Mouse (Mus musculus) CH12.LX (cell line): Measurements from ENCODE around the gene Gm2a. TPM values are rescaled to one million over a fixed set of nuclear protein-coding genes. Genes with fewer than 3 reads are reported as not detected.
A peak's percentile ranks its signal among the peaks of the same experiment; 100 is the strongest.

Experiments
- DNase-seq: peaks from one replicate; pipeline ENCODE4 v3.0.0-alpha.2; 2013; ENCODE audit errors: extremely low read depth
- H3K27ac ChIP-seq: 2 replicates; pipeline ENCODE4 v1.5.1; 2012; ENCODE audit warnings: low read depth, mild to moderate bottlenecking, control low read depth, moderate library complexity; ENCODE audit not compliant: insufficient read depth
- H3K27me3 ChIP-seq: replicated peaks from 2 replicates; pipeline ENCODE3; 2012; ENCODE audit warnings: inconsistent platforms
- H3K36me3 ChIP-seq, 2 experiments: replicated peaks in 1 of 2; 2 replicates each; pipeline versions ENCODE3 to v1.6.1; 2012; ENCODE audit warnings: inconsistent platforms in 1 of 2, low read length in 1 of 2, mild to moderate bottlenecking in 1 of 2, mixed read lengths in 1 of 2, moderate library complexity in 1 of 2; ENCODE audit not compliant: control insufficient read depth in 1 of 2, insufficient read depth in 1 of 2
- H3K4me1 ChIP-seq, 2 experiments: 2 replicates each; pipeline ENCODE4 v1.6.1; 2012; ENCODE audit warnings: inconsistent platforms in 1 of 2, moderate library complexity in 1 of 2; ENCODE audit not compliant: insufficient read depth in 2 of 2, control insufficient read depth in 1 of 2
- H3K4me2 ChIP-seq: 2 replicates; pipeline ENCODE4 v1.6.1; 2012; ENCODE audit warnings: low read depth, mild to moderate bottlenecking, control low read depth; ENCODE audit not compliant: poor library complexity, insufficient read depth, severe bottlenecking
- H3K4me3 ChIP-seq, 3 experiments: fragments of 150-350 bp in 1 of 3; sonication (generic) in 1 of 3; replicated peaks in 1 of 3; 2 replicates each; pipeline versions ENCODE3 to v1.5.1; 2011 to 2012; ENCODE audit warnings: low read depth in 2 of 3, low read length in 2 of 3, mild to moderate bottlenecking in 2 of 3, moderate library complexity in 2 of 3, control low read depth in 1 of 3, improper control_type of control experiment in 1 of 3, inconsistent platforms in 1 of 3, mixed read lengths in 1 of 3; ENCODE audit not compliant: poor library complexity in 1 of 3
- H3K79me2 ChIP-seq: replicated peaks from 2 replicates; pipeline ENCODE4 v1.6.1; 2012; ENCODE audit warnings: mild to moderate bottlenecking, moderate library complexity; ENCODE audit not compliant: control insufficient read depth, poor library complexity, insufficient read depth, severe bottlenecking; ENCODE audit errors: extremely low read depth
- H3K9ac ChIP-seq: 2 replicates; pipeline ENCODE4 v1.6.1; 2012; ENCODE audit warnings: low read depth, mild to moderate bottlenecking, control low read depth, moderate library complexity; ENCODE audit not compliant: insufficient read depth
- H3K9me3 ChIP-seq: replicated peaks from 2 replicates; pipeline ENCODE3; 2012; ENCODE audit warnings: low read length, inconsistent platforms, mixed read lengths
- CHD2 ChIP-seq: IDR thresholded peaks from 2 replicates; pipeline ENCODE4 v1.6.1; 2011; ENCODE audit warnings: low read length, improper control_type of control experiment
- CTCF ChIP-seq, 2 experiments: IDR thresholded peaks in 1 of 2; conservative IDR thresholded peaks in 1 of 2; 2 replicates each; pipeline ENCODE4 v1.5.1; 2011 to 2012; ENCODE audit warnings: low read depth in 2 of 2, low read length in 2 of 2, improper control_type of control experiment in 1 of 2, inconsistent platforms in 1 of 2, mild to moderate bottlenecking in 1 of 2, moderate library complexity in 1 of 2
- ELF1 ChIP-seq: IDR thresholded peaks from 2 replicates; pipeline ENCODE4 v1.6.1; 2014; ENCODE audit warnings: low read depth, mild to moderate bottlenecking, inconsistent platforms, low read length, improper control_type of control experiment
- HCFC1 ChIP-seq: IDR thresholded peaks from 2 replicates; pipeline ENCODE4 v1.6.1; 2012; ENCODE audit warnings: low read depth, mild to moderate bottlenecking, inconsistent platforms, low read length, improper control_type of control experiment
- IRF4 ChIP-seq: IDR thresholded peaks from 2 replicates; pipeline ENCODE4 v1.6.1; 2014; ENCODE audit warnings: low read depth, mild to moderate bottlenecking, inconsistent platforms, low read length, improper control_type of control experiment
- JUND ChIP-seq: conservative IDR thresholded peaks from 2 replicates; pipeline ENCODE4 v1.6.1; 2011; ENCODE audit warnings: low read depth, low read length, improper control_type of control experiment
- KAT2A ChIP-seq: IDR thresholded peaks from 2 replicates; pipeline ENCODE4 v1.6.1; 2012; ENCODE audit warnings: low read length, improper control_type of control experiment, inconsistent platforms; ENCODE audit not compliant: insufficient replicate concordance
- MAFK ChIP-seq: IDR thresholded peaks from 2 replicates; pipeline ENCODE4 v1.6.1; 2011; ENCODE audit warnings: low read length, improper control_type of control experiment; ENCODE audit not compliant: insufficient replicate concordance
- MEF2A ChIP-seq: IDR thresholded peaks from 2 replicates; pipeline ENCODE4 v1.6.1; 2014; ENCODE audit warnings: low read depth, mild to moderate bottlenecking, inconsistent platforms, low read length, improper control_type of control experiment, borderline replicate concordance
- MYC ChIP-seq: IDR thresholded peaks from 2 replicates; pipeline ENCODE4 v1.6.1; 2011; ENCODE audit warnings: low read depth, mild to moderate bottlenecking, improper control_type of control experiment, low read length
- NELFE ChIP-seq: IDR thresholded peaks from 2 replicates; pipeline ENCODE4 v1.6.1; 2011; ENCODE audit warnings: low read depth, low read length, improper control_type of control experiment
- NRF1 ChIP-seq: IDR thresholded peaks from 2 replicates; pipeline ENCODE4 v1.6.1; 2014; ENCODE audit warnings: low read depth, mild to moderate bottlenecking, inconsistent platforms, low read length, improper control_type of control experiment, moderate library complexity
- PAX5 ChIP-seq: IDR thresholded peaks from 2 replicates; pipeline ENCODE4 v1.6.1; 2012; ENCODE audit warnings: low read length, inconsistent platforms, mixed read lengths
- POLR2A ChIP-seq: IDR thresholded peaks from 2 replicates; pipeline ENCODE4 v1.6.1; 2011; ENCODE audit warnings: low read depth, mild to moderate bottlenecking, improper control_type of control experiment, low read length
- POLR2AphosphoS2 ChIP-seq: IDR thresholded peaks from 2 replicates; pipeline ENCODE4 v1.6.1; 2011; ENCODE audit warnings: low read depth, low read length, improper control_type of control experiment
- RAD21 ChIP-seq: IDR thresholded peaks from 2 replicates; pipeline ENCODE4 v1.6.1; 2011; ENCODE audit warnings: low read depth, mild to moderate bottlenecking, low read length, improper control_type of control experiment, moderate library complexity
- RCOR1 ChIP-seq: conservative IDR thresholded peaks from 2 replicates; pipeline ENCODE4 v1.6.1; 2012; ENCODE audit warnings: low read depth, mild to moderate bottlenecking, inconsistent platforms, low read length, improper control_type of control experiment
- SIN3A ChIP-seq: IDR thresholded peaks from 2 replicates; pipeline ENCODE4 v1.6.1; 2012; ENCODE audit warnings: low read length, improper control_type of control experiment, inconsistent platforms
- SMC3 ChIP-seq: IDR thresholded peaks from 2 replicates; pipeline ENCODE4 v1.6.1; 2011; ENCODE audit warnings: low read depth, low read length, improper control_type of control experiment
- TBP ChIP-seq: conservative IDR thresholded peaks from 2 replicates; pipeline ENCODE4 v1.6.1; 2011; ENCODE audit warnings: low read depth, low read length, improper control_type of control experiment
- TCF12 ChIP-seq: IDR thresholded peaks from 2 replicates; pipeline ENCODE4 v1.6.1; 2014; ENCODE audit warnings: low read depth, mild to moderate bottlenecking, inconsistent platforms, low read length, improper control_type of control experiment
- USF1 ChIP-seq: IDR thresholded peaks from 2 replicates; pipeline ENCODE4 v1.6.1; 2014; ENCODE audit warnings: low read depth, mild to moderate bottlenecking, inconsistent platforms, low read length, improper control_type of control experiment
- USF2 ChIP-seq: conservative IDR thresholded peaks from 2 replicates; pipeline ENCODE4 v1.6.1; 2011; ENCODE audit warnings: low read depth, low read length, improper control_type of control experiment
- ZC3H11A ChIP-seq: IDR thresholded peaks from 2 replicates; pipeline ENCODE4 v1.6.1; 2012; ENCODE audit warnings: low read depth, mild to moderate bottlenecking, inconsistent platforms, low read length, improper control_type of control experiment
- ZKSCAN1 ChIP-seq: IDR thresholded peaks from 2 replicates; pipeline ENCODE4 v1.6.1; 2012; ENCODE audit warnings: low read depth, inconsistent platforms, low read length, improper control_type of control experiment, borderline replicate concordance
- ZMIZ1 ChIP-seq: IDR thresholded peaks from 2 replicates; pipeline ENCODE4 v1.6.1; 2012; ENCODE audit warnings: low read depth, mild to moderate bottlenecking, inconsistent platforms, low read length, improper control_type of control experiment
- dilution Hi-C: fragments of 300-500 bp; cut with MboI; formaldehyde crosslinking; loops from 2 replicates; pipeline ENCODE4 v1.14.3; 2020; ENCODE audit warnings: low sequenced_read_pairs; ENCODE audit not compliant: extremely low pct_unique_long_range_greater_than_20kb, extremely low pct_ligation_motif_present
- in situ Hi-C: fragments of 300-500 bp; cut with MboI; formaldehyde crosslinking; loops from 3 replicates; pipeline ENCODE4 v1.14.3; 2019; ENCODE audit warnings: low sequenced_read_pairs, low pct_ligation_motif_present, low pct_unique_long_range_greater_than_20kb, mixed read lengths
- polyA plus RNA-seq: library from polyadenylated mRNA; unstranded; fragments of >175 nt; gene quantifications from 2 replicates; pipeline ENCODE4 v1.2.1, GENCODE M21; 2012; ENCODE audit warnings: low read depth; ENCODE audit not compliant: insufficient read length
- total RNA-seq, 2 experiments: library from RNA; depleted of rRNA; stranded (reverse); fragments of 300-350 nt in 1 of 2; fragments of >200 nt in 1 of 2; gene quantifications; 2 replicates each; pipeline ENCODE4 v1.2.3; 2012 to 2014

Gene Gm2a
- total and polyA plus RNA-seq, 3 experiments, result 10.0 to 26.5 (median 25.6) TPM

DNA sequence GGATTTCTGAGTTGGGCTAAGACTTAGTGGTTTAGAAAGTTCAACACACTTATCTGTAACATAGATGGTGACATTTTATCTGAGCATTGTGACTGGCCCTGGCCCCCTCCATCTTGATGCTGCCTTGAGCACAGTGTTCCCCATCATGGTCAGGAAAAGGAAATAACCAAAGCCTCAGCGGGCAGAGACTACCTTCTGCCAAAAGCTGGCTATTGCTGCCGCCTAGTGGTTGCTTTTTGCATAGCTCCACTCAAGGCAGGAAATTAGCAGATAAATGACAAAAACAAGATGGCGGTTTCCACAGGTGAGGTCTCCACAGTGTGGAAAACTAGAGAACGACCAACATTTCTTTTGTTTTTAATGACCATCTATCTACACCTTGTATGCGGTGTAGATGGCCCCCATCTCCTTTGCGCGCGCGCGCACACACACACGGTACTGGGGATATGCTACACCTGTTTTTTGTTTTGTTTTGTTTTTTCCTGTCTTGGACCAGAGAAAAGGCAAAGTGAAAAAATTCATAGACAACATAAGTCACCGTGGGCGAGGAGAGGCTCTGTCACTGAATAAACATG is 61.0 kb downstream of the Gm2a start:
- H3K27me3 ChIP-seq, result peaks cover 2% of the 10 kb centered on the region
- in situ Hi-C loops (loop anchor here (10.0 kb wide), 1 partner anchor 274 kb away; no protein-coding TSS in a partner anchor), dilution Hi-C loops (no loop called here)
- H3K27ac ChIP-seq, result no peak overlapping the region
- TF ChIP-seq TBP (peak; percentile 37; the same call in 1 of the 2 replicates), MEF2A (0 out of 2 replicates have a peak, but pooled peaks have one; percentile 23), MYC (0 out of 2 replicates have a peak, but pooled peaks have one; percentile 24), POLR2AphosphoS2 (no peak), HCFC1 (peak; percentile 61), RCOR1 (no peak), ZKSCAN1 (no peak), JUND (no peak), RAD21 (peak; percentile 98), USF2 (no peak), CTCF (conservative IDR thresholded peaks at IDR 0.05 in 1 of 2, IDR thresholded peaks at IDR 0.05 in 1 of 2; ENCODE audit: low read depth in 2 of 2, low read length in 2 of 2) (peak; percentile 98 to 99), IRF4 (peak; percentile 73), TCF12 (peak; percentile 74; the same call in 1 of the 2 replicates), MAFK (no peak), ZMIZ1 (no peak), CHD2 (no peak), PAX5 (no peak), ZC3H11A (peak; percentile 95), POLR2A (no peak), ELF1 (peak; percentile 73), KAT2A (no peak), SIN3A (no peak; the same call in 1 of the 2 replicates), USF1 (no peak), NRF1 (peak; percentile 46), NELFE (peak; percentile 65; the same call in 1 of the 2 replicates), SMC3 (peak; percentile 99)
- DNase-seq, result peak; percentile 96
- peaks cover 17 to 47% of the 10 kb centered on the region in 2 experiments; a peak in 3 of 4 replicates for H3K4me1 ChIP-seq
- no peak overlapping the region for H3K9ac ChIP-seq
- H3K79me2 ChIP-seq, result no peaks in the 10 kb centered on the region
- no peak overlapping the region for H3K4me2 ChIP-seq
- H3K36me3 ChIP-seq, result no peaks in the 10 kb centered on the region
- no peaks in the 10 kb centered on the region for H3K9me3 ChIP-seq
- H3K4me3 ChIP-seq, result no peak overlapping the region

Other genes starting within 250 kb of the Gm2a start
- 18.2 and 23.1 TPM in 2 replicates for gene Lyrm7, start 237.2 kb upstream of the Gm2a start, total RNA-seq (2012; rRNA removed)
- 15.5 and 18.6 TPM in 2 replicates for gene Lyrm7, start 237.2 kb upstream of the Gm2a start, total RNA-seq (2014; rRNA removed)
- gene Lyrm7, start 237.2 kb upstream of the Gm2a start, polyA plus RNA-seq, result 55.8 and 64.4 TPM in 2 replicates
- 1,034 and 1,097 TPM in 2 replicates for gene Hint1, start 231.7 kb upstream of the Gm2a start, total RNA-seq (2012; rRNA removed)
- 1,162 and 1,228 TPM in 2 replicates for gene Hint1, start 231.7 kb upstream of the Gm2a start, total RNA-seq (2014; rRNA removed)
- gene Hint1, start 231.7 kb upstream of the Gm2a start, polyA plus RNA-seq, result 854 and 997 TPM in 2 replicates
- 0.25 TPM in 1 of 2 replicates, not detected in the other for gene Gpx3, start 195.7 kb upstream of the Gm2a start, total RNA-seq (2012; rRNA removed)
- not detected in 2 replicates for gene Gpx3, start 195.7 kb upstream of the Gm2a start, total RNA-seq (2014; rRNA removed)
- 0.63 and 0.90 TPM in 2 replicates for gene Gpx3, start 195.7 kb upstream of the Gm2a start, polyA plus RNA-seq
- gene Tnip1, start 135.2 kb upstream of the Gm2a start, total RNA-seq (2012; rRNA removed), result 67.8 and 76.2 TPM in 2 replicates
- gene Tnip1, start 135.2 kb upstream of the Gm2a start, total RNA-seq (2014; rRNA removed), result 34.9 and 36.1 TPM in 2 replicates
- 134 and 137 TPM in 2 replicates for gene Tnip1, start 135.2 kb upstream of the Gm2a start, polyA plus RNA-seq
- 163 and 168 TPM in 2 replicates for gene Anxa6, start 64.7 kb upstream of the Gm2a start, total RNA-seq (2012; rRNA removed)
- gene Anxa6, start 64.7 kb upstream of the Gm2a start, total RNA-seq (2014; rRNA removed), result 115 and 125 TPM in 2 replicates
- 162 and 163 TPM in 2 replicates for gene Anxa6, start 64.7 kb upstream of the Gm2a start, polyA plus RNA-seq
- 4.3 and 4.4 TPM in 2 replicates for gene Ccdc69, start 20.0 kb upstream of the Gm2a start, total RNA-seq (2012; rRNA removed)
- 0.27 TPM in 1 of 2 replicates, not detected in the other for gene Ccdc69, start 20.0 kb upstream of the Gm2a start, total RNA-seq (2014; rRNA removed)
- 0.23 and 0.61 TPM in 2 replicates for gene Ccdc69, start 20.0 kb upstream of the Gm2a start, polyA plus RNA-seq
- gene Slc36a3, start 53.6 kb downstream of the Gm2a start, total RNA-seq (2012; rRNA removed), result 0.34 and 0.72 TPM in 2 replicates
- gene Slc36a3, start 53.6 kb downstream of the Gm2a start, total RNA-seq (2014; rRNA removed), result 0.34 and 0.72 TPM in 2 replicates
- 1.2 and 1.5 TPM in 2 replicates for gene Slc36a3, start 53.6 kb downstream of the Gm2a start, polyA plus RNA-seq
- 0.04 and 0.08 TPM in 2 replicates for gene Slc36a2, start 87.0 kb downstream of the Gm2a start, total RNA-seq (2012; rRNA removed)
- not detected in 2 replicates for gene Slc36a2, start 87.0 kb downstream of the Gm2a start, total RNA-seq (2014; rRNA removed)
- gene Slc36a2, start 87.0 kb downstream of the Gm2a start, polyA plus RNA-seq, result 0.17 and 0.18 TPM in 2 replicates
- gene Slc36a1, start 106.2 kb downstream of the Gm2a start, total RNA-seq (2012; rRNA removed), result 2.5 and 3.6 TPM in 2 replicates
- gene Slc36a1, start 106.2 kb downstream of the Gm2a start, total RNA-seq (2014; rRNA removed), result 0.51 and 0.65 TPM in 2 replicates
- gene Slc36a1, start 106.2 kb downstream of the Gm2a start, polyA plus RNA-seq, result 4.3 and 5.0 TPM in 2 replicates
- under 0.01 and 0.04 TPM in 2 replicates for gene Fat2, start 238.4 kb downstream of the Gm2a start, total RNA-seq (2012; rRNA removed)
- gene Fat2, start 238.4 kb downstream of the Gm2a start, total RNA-seq (2014; rRNA removed), result not detected in 2 replicates
- not detected in 2 replicates for gene Fat2, start 238.4 kb downstream of the Gm2a start, polyA plus RNA-seq